In genomic region chr10:70081564-70082175, GRCm38 (mm10) we compare ENCODE assay signal across 9 mouse cellular contexts. TPM values are rescaled to one million over a fixed set of nuclear protein-coding genes. Genes with fewer than 3 reads are reported as not detected.
A peak's percentile ranks its signal among the peaks of the same experiment; 100 is the strongest.
DNase-seq lines count a peak whose midpoint lies in the region; ATAC-seq lines count a peak whose summit lies in the region.
"Had no signal": no experiment of that assay in that cellular context is flagged by ENCODE, and none has a peak within 500 bp of the region (broad histone marks: within the 10 kb centered on the region; RNA-seq: fewer than 3 reads in every experiment).

No protein-coding gene starts in this region.

- H3K27ac ChIP-seq in hindbrain, embryonic 14.5 days, result no peak overlapping the region
- H3K27ac ChIP-seq in hindbrain, embryonic 10.5 days, result no peak overlapping the region
- no peak overlapping the region for H3K27ac ChIP-seq in embryonic facial prominence, embryonic 11.5 days (replicated peaks; ENCODE audit: low read depth, low read length)
- H3K27ac ChIP-seq in intestine, embryonic 16.5 days (ENCODE audit: low read length), result peak overlapping the region; percentile 69
- H3K27ac ChIP-seq: embryonic facial prominence, embryonic 12.5 days had no signal

- no peak overlapping the region for H3K4me3 ChIP-seq in hindbrain, embryonic 14.5 days (replicated peaks; ENCODE audit: low read length)
- H3K4me3 ChIP-seq in hindbrain, embryonic 10.5 days, result no peak overlapping the region
- no peak overlapping the region for H3K4me3 ChIP-seq in embryonic facial prominence, embryonic 11.5 days (ENCODE audit: low read depth, low read length)
- no peak overlapping the region for H3K4me3 ChIP-seq in intestine, embryonic 16.5 days (ENCODE audit: low read length)
- H3K4me3 ChIP-seq: embryonic facial prominence, embryonic 12.5 days had no signal

- no peak overlapping the region for H3K4me2 ChIP-seq in hindbrain, embryonic 14.5 days (replicated peaks)
- H3K4me2 ChIP-seq in embryonic facial prominence, embryonic 11.5 days (ENCODE audit: low read depth, low read length), result no peak overlapping the region
- peak overlapping the region; percentile 20; the same call in 1 of the 2 replicates for H3K4me2 ChIP-seq in intestine, embryonic 16.5 days (ENCODE audit: low read depth, low read length)
- H3K4me2 ChIP-seq: embryonic facial prominence, embryonic 12.5 days had no signal

- H3K27me3 ChIP-seq in hindbrain, embryonic 14.5 days (ENCODE audit: control insufficient read depth, insufficient read depth, low read length), result no peaks in the 10 kb centered on the region
- H3K27me3 ChIP-seq in hindbrain, embryonic 10.5 days (ENCODE audit: insufficient read depth, poor library complexity, severe bottlenecking), result no peaks in the 10 kb centered on the region
- H3K27me3 ChIP-seq in embryonic facial prominence, embryonic 11.5 days (ENCODE audit: control insufficient read depth, insufficient read depth, low read length), result no peaks in the 10 kb centered on the region
- no peaks in the 10 kb centered on the region for H3K27me3 ChIP-seq in intestine, embryonic 16.5 days (replicated peaks; ENCODE audit: control insufficient read depth, insufficient read depth, low read length)
- H3K27me3 ChIP-seq: embryonic facial prominence, embryonic 12.5 days had no signal

- H3K36me3 ChIP-seq in hindbrain, embryonic 14.5 days (replicated peaks; ENCODE audit: control insufficient read depth, insufficient read depth), result no peaks in the 10 kb centered on the region
- H3K36me3 ChIP-seq in hindbrain, embryonic 10.5 days, result no peaks in the 10 kb centered on the region
- no peaks in the 10 kb centered on the region for H3K36me3 ChIP-seq in embryonic facial prominence, embryonic 11.5 days (replicated peaks; ENCODE audit: control insufficient read depth, insufficient read depth, low read depth, low read length)
- no peaks in the 10 kb centered on the region for H3K36me3 ChIP-seq in intestine, embryonic 16.5 days (ENCODE audit: control insufficient read depth, insufficient read depth, low read length)
- H3K36me3 ChIP-seq: embryonic facial prominence, embryonic 12.5 days had no signal

- H3K9ac ChIP-seq in hindbrain, embryonic 14.5 days, result no peak overlapping the region
- H3K9ac ChIP-seq in embryonic facial prominence, embryonic 11.5 days (replicated peaks; ENCODE audit: low read length), result no peak overlapping the region
- H3K9ac ChIP-seq in intestine, embryonic 16.5 days (ENCODE audit: low read depth, low read length), result no peak overlapping the region
- H3K9ac ChIP-seq: embryonic facial prominence, embryonic 12.5 days had no signal

- ATAC-seq in hindbrain, embryonic 14.5 days (ENCODE audit: low FRiP score), result no peak
- ATAC-seq in embryonic facial prominence, embryonic 11.5 days (replicated peaks; ENCODE audit: insufficient number of reproducible peaks, low FRiP score, low TSS enrichment, low read depth), result no peak
- peak; percentile 78 for ATAC-seq in intestine, embryonic 16.5 days
- no peak for ATAC-seq in erythroid progenitor cell, adult 5-6 weeks (replicated peaks; ENCODE audit: low FRiP score, poor library complexity, severe bottlenecking)

- no peaks in the 10 kb centered on the region for H3K9me3 ChIP-seq in hindbrain, embryonic 14.5 days (ENCODE audit: control insufficient read depth, low read length)
- no peaks in the 10 kb centered on the region for H3K9me3 ChIP-seq in hindbrain, embryonic 10.5 days
- no peaks in the 10 kb centered on the region for H3K9me3 ChIP-seq in embryonic facial prominence, embryonic 11.5 days (replicated peaks; ENCODE audit: control insufficient read depth, low read length)
- no peaks in the 10 kb centered on the region for H3K9me3 ChIP-seq in intestine, embryonic 16.5 days (ENCODE audit: control insufficient read depth, low read length)
- H3K9me3 ChIP-seq: embryonic facial prominence, embryonic 12.5 days had no signal

- 70% methylated on average over 19 of the region's 19 CpGs for WGBS in hindbrain, embryonic 14.5 days
- 74% methylated on average over 19 of the region's 19 CpGs for WGBS in hindbrain, embryonic 10.5 days
- WGBS in embryonic facial prominence, embryonic 11.5 days, result 52% methylated on average over 19 of the region's 19 CpGs
- WGBS in intestine, embryonic 16.5 days, result 49% methylated on average over 19 of the region's 19 CpGs

- DNase-seq in hindbrain, embryonic 14.5 days (ENCODE audit: low spot score), result peak; percentile 21
- no peak for DNase-seq in hindbrain, embryonic 10.5 days (ENCODE audit: low spot score)
- peak; percentile 49 for DNase-seq in embryonic facial prominence, embryonic 11.5 days (ENCODE audit: low spot score)
- peak; percentile 41 for DNase-seq in mesoderm, embryonic 11.5 days (ENCODE audit: low read depth, low spot score)
- DNase-seq in adrenal gland, adult 2 months, result no peak
- no peak for DNase-seq in urinary bladder, postnatal 10 days (ENCODE audit: low spot score)

- H3K4me1 ChIP-seq in hindbrain, embryonic 14.5 days (replicated peaks; ENCODE audit: control insufficient read depth, insufficient read depth, low read length), result peaks cover 10% of the 10 kb centered on the region; the same call in 1 of the 2 replicates
- H3K4me1 ChIP-seq in hindbrain, embryonic 10.5 days (replicated peaks), result peaks cover 8% of the 10 kb centered on the region; the same call in 1 of the 2 replicates
- no peaks in the 10 kb centered on the region for H3K4me1 ChIP-seq in embryonic facial prominence, embryonic 11.5 days (ENCODE audit: control insufficient read depth, insufficient read depth, low read length)
- H3K4me1 ChIP-seq in intestine, embryonic 16.5 days (ENCODE audit: control insufficient read depth, insufficient read depth, low read length), result 0 out of 2 replicates have a peak, but pooled peaks cover 8% of the 10 kb centered on the region

RNA-seq across cellular contexts. Expression of gene Ccdc6, which starts 15.3 kb away (rescaled TPM):
- polyA plus RNA-seq in hindbrain, embryonic 14.5 days (2014; fragmentation: Nextera tagmentation; extraction: Ambion mirVana), result 29.6 and 30.1 TPM in 2 replicates
- 14.2 and 18.2 TPM in 2 replicates for polyA plus RNA-seq in hindbrain, embryonic 10.5 days (2016; fragmentation: Nextera tagmentation; extraction: Ambion mirVana)
- 20.2 and 20.8 TPM in 2 replicates for polyA plus RNA-seq in embryonic facial prominence, embryonic 11.5 days (2014; fragmentation: Nextera tagmentation; extraction: Ambion mirVana)
- 11.7 and 13.0 TPM in 2 replicates for polyA plus RNA-seq in intestine, embryonic 16.5 days (2015; fragmentation: Nextera tagmentation; extraction: Ambion mirVana)
- 10 to 100 TPM; 42.0 to 94.0 TPM for total RNA-seq in adrenal gland, adult 2 months (2021)
- 19.7 and 22.0 TPM in 2 replicates for polyA plus RNA-seq in adrenal gland, adult 2 months (2012; rRNA removed)
- 25.2 and 45.0 TPM in 2 replicates for total RNA-seq in erythroid progenitor cell, adult 5-6 weeks (2015; ENCODE audit: low replicate concordance)
- total RNA-seq in erythroid progenitor cell, adult 5-6 weeks (2017; ENCODE audit: low replicate concordance), result 46.6 and 61.2 TPM in 2 replicates

Comparison
In these comparisons a context has a peak if more than half of its experiments do, and no peak if none do; other contexts are left out.
1. DNase-seq: peak in hindbrain, embryonic 14.5 days (single experiment), embryonic facial prominence, embryonic 11.5 days (single experiment) and mesoderm, embryonic 11.5 days (single experiment); none in hindbrain, embryonic 10.5 days (single experiment), adrenal gland, adult 2 months (single experiment) and urinary bladder, postnatal 10 days (single experiment).